Mouse (Mus musculus): ENCODE data around the gene Veph1. TPM values are rescaled to one million over a fixed set of nuclear protein-coding genes. Genes with fewer than 3 reads are reported as not detected.

Gene Veph1
- 3.0 and 5.5 TPM in 2 replicates for polyA plus RNA-seq (2014; fragmentation: Nextera tagmentation; extraction: Ambion mirVana)

DNA sequence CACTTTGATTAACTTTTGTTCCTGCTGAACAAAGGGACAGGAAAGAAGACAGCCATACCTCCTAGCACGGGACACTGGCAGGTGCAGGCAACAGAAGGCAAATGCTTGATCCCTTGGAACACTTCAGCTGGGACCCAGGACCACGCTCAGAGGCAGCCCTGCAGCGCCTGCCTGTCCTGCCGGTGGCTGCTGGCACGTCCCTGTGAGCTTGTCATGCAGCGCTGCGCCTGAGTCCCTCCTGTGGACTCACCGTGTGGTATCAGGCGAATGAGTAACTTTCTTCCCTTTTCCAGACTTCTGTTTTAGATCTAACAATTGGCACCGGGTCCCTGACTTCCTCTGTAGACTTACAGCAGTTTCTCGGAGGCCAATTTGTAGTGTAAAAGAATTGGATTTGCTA, at the start of gene Veph1:
Veph1 (minus strand) TSS at position 293 of the 400 bp plus-strand sequence.
- no peak within 1 kb of the TSS for H3K27ac ChIP-seq (replicated peaks; ENCODE audit: low read depth, low read length)
- H3K4me2 ChIP-seq (ENCODE audit: low read depth, low read length), result peak within 1 kb of the TSS; percentile 18; the same call in 1 of the 2 replicates
- H3K4me3 ChIP-seq (ENCODE audit: low read depth, low read length), result no peak within 1 kb of the TSS
- no peaks in the 10 kb centered on the region for H3K36me3 ChIP-seq (ENCODE audit: control insufficient read depth, insufficient read depth, low read length)
- no peak within 1 kb of the TSS for H3K9ac ChIP-seq (ENCODE audit: low read depth, low read length)
- no peaks in the 10 kb centered on the region for H3K27me3 ChIP-seq (replicated peaks; ENCODE audit: control insufficient read depth, insufficient read depth, low read length)
- peaks cover 10% of the 10 kb centered on the region for H3K4me1 ChIP-seq (ENCODE audit: control insufficient read depth, insufficient read depth, low read length)
- DNase-seq (ENCODE audit: low spot score) (no peak), ATAC-seq (ENCODE audit: low read depth) (no peak)
- WGBS, result 22% methylated on average over 11 of the region's 11 CpGs
- H3K9me3 ChIP-seq (ENCODE audit: control insufficient read depth, low read length), result no peaks in the 10 kb centered on the region

DNA sequence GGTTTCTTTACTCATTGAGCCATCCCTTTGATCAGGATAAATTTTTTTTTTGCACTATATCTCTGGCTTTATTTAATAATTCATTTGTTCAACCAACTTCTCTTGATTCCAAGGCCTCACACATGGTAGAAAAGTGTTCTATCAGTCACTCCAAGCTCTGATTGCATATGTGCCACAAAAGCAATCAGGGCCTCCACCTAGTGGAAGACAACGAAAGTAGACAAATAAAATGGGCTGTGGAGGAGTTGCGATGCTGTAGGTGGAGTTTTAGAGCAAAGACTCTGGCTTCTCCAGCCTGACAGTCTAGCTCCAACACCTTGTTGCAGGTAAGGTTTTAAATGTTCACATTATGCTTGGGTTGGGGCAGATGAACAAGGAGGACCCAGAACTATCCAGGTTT, 44.1 kb upstream of the Veph1 start:
- no peak overlapping the region for H3K4me2 ChIP-seq (ENCODE audit: low read depth, low read length)
- no peak overlapping the region for H3K4me3 ChIP-seq (ENCODE audit: low read depth, low read length)
- ATAC-seq (ENCODE audit: low read depth) (no peak), DNase-seq (ENCODE audit: low spot score) (no peak)
- no peaks in the 10 kb centered on the region for H3K9me3 ChIP-seq (ENCODE audit: control insufficient read depth, low read length)
- no peak overlapping the region for H3K27ac ChIP-seq (replicated peaks; ENCODE audit: low read depth, low read length)
- H3K9ac ChIP-seq (ENCODE audit: low read depth, low read length), result no peak overlapping the region
- H3K4me1 ChIP-seq (ENCODE audit: control insufficient read depth, insufficient read depth, low read length), result no peaks in the 10 kb centered on the region
- no peaks in the 10 kb centered on the region for H3K27me3 ChIP-seq (replicated peaks; ENCODE audit: control insufficient read depth, insufficient read depth, low read length)
- H3K36me3 ChIP-seq (ENCODE audit: control insufficient read depth, insufficient read depth, low read length), result no peaks in the 10 kb centered on the region
- WGBS, result 68% methylated on average over 2 of the region's 2 CpGs

DNA sequence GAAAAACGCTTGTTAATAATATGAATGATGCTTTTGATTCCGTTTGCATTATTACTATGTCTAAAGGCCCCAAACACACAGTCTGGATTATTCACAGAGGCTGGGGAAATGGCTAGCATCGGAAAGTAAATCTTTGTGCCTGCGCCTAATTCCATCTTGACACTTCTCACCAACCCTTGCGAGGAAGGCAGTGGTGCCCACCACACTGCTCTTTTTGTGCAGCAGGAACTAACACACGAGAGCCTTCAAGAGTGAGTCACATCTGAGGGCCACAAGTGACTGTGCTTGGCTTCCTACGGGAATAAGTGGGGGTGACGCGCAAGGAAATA, 35.7 kb upstream of the Veph1 start:
- no peak overlapping the region for H3K4me2 ChIP-seq (ENCODE audit: low read depth, low read length)
- no peaks in the 10 kb centered on the region for H3K4me1 ChIP-seq (ENCODE audit: control insufficient read depth, insufficient read depth, low read length)
- no peak overlapping the region for H3K9ac ChIP-seq (ENCODE audit: low read depth, low read length)
- no peaks in the 10 kb centered on the region for H3K36me3 ChIP-seq (ENCODE audit: control insufficient read depth, insufficient read depth, low read length)
- no peak overlapping the region for H3K27ac ChIP-seq (replicated peaks; ENCODE audit: low read depth, low read length)
- H3K4me3 ChIP-seq (ENCODE audit: low read depth, low read length), result no peak overlapping the region
- H3K9me3 ChIP-seq (ENCODE audit: control insufficient read depth, low read length), result no peaks in the 10 kb centered on the region
- DNase-seq (ENCODE audit: low spot score) (no peak), ATAC-seq (ENCODE audit: low read depth) (no peak)
- H3K27me3 ChIP-seq (replicated peaks; ENCODE audit: control insufficient read depth, insufficient read depth, low read length), result no peaks in the 10 kb centered on the region
- 74% methylated on average over 9 of the region's 9 CpGs for WGBS

DNA sequence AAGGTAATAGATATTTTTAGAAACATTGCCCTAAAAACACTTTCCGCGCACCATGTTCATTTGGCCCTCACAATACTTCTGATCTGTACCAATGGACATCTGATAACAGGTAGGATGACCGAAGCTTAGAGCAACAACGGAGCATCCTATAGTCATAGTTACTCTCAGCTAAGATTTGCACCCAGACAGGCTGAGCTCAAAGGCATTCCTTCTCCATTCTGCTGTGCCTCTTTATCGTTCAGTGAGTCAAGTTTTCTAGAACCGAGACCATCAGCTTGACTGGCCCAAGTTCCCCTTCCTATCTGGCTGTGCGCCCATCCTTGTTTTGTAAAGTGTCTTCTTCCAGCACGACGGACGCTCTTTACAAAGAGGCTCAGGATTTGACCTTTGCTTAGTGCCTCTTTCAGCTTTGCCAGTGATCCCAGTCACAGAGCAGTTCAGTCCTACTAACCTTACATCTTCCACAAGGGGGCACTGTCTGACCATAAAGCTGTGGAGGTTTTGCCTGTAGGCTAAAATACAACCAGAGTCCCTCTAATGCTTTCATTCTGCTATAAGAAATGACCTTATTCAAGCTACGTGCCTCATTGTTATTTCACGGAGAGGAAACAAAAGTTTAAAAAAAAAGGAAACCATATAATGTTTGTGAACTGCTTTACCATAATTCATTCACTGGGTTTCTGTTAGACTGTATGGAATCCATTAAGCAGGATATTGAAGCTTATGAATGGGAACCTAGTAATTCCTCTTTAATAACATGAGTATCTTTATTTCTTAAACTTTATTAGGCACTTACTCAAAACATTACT, 35.2 kb upstream of the Veph1 start:
- Histone ChIP-seq H3K9ac (ENCODE audit: low read depth, low read length) (no peak overlapping the region), H3K27me3 (replicated peaks; ENCODE audit: control insufficient read depth, insufficient read depth, low read length) (no peaks in the 10 kb centered on the region), H3K36me3 (ENCODE audit: control insufficient read depth, insufficient read depth, low read length) (no peaks in the 10 kb centered on the region), H3K4me1 (ENCODE audit: control insufficient read depth, insufficient read depth, low read length) (no peaks in the 10 kb centered on the region), H3K27ac (replicated peaks; ENCODE audit: low read depth, low read length) (no peak overlapping the region), H3K4me2 (ENCODE audit: low read depth, low read length) (no peak overlapping the region), H3K9me3 (ENCODE audit: control insufficient read depth, low read length) (no peaks in the 10 kb centered on the region), H3K4me3 (ENCODE audit: low read depth, low read length) (no peak overlapping the region)
- 51% methylated on average over 12 of the region's 12 CpGs for WGBS
- DNase-seq (ENCODE audit: low spot score), result peak; percentile 90
- peak; percentile 68; the same call in 1 of the 2 replicates for ATAC-seq (ENCODE audit: low read depth)

DNA sequence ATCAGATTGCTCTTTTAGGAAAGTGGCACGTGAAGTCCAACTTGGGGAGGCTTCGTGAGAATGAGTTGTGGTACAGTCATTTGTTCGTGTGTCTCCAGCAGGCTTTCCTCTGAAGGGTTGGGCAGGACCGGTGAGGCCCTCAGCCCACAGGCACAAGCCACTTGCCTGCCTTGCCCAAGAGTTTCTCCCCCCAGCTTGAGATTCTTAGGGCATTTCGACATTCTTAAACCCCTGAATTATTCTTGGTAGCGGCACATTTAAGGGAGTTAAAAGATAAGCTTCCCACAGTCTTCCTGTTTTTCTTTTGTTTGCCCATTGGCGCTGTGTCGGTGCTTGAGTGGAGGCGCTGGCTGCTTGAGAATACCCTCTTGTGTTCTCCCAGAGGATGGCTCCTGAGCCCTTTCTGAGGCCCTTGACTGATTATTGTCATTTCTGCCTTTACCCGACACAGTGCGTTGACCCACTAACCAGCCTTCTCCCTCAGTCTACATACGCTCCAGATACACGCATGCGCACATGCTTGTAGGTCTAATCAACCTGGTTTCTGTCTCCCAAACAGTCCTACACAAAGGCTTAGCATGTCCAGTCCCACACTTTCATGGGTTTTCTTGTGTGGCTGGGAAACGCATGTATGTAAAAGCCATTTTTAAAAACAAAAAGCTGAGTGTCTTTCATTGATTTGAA, 34.4 kb upstream of the Veph1 start:
- no peak overlapping the region for H3K4me3 ChIP-seq (ENCODE audit: low read depth, low read length)
- H3K4me1 ChIP-seq (ENCODE audit: control insufficient read depth, insufficient read depth, low read length), result no peaks in the 10 kb centered on the region
- ATAC-seq (ENCODE audit: low read depth) (no peak), DNase-seq (ENCODE audit: low spot score) (no peak)
- H3K36me3 ChIP-seq (ENCODE audit: control insufficient read depth, insufficient read depth, low read length), result no peaks in the 10 kb centered on the region
- no peaks in the 10 kb centered on the region for H3K9me3 ChIP-seq (ENCODE audit: control insufficient read depth, low read length)
- no peak overlapping the region for H3K9ac ChIP-seq (ENCODE audit: low read depth, low read length)
- no peak overlapping the region for H3K27ac ChIP-seq (replicated peaks; ENCODE audit: low read depth, low read length)
- 87% methylated on average over 15 of the region's 15 CpGs for whole genome bisulfite sequencing
- no peak overlapping the region for H3K4me2 ChIP-seq (ENCODE audit: low read depth, low read length)
- H3K27me3 ChIP-seq (replicated peaks; ENCODE audit: control insufficient read depth, insufficient read depth, low read length), result no peaks in the 10 kb centered on the region

DNA sequence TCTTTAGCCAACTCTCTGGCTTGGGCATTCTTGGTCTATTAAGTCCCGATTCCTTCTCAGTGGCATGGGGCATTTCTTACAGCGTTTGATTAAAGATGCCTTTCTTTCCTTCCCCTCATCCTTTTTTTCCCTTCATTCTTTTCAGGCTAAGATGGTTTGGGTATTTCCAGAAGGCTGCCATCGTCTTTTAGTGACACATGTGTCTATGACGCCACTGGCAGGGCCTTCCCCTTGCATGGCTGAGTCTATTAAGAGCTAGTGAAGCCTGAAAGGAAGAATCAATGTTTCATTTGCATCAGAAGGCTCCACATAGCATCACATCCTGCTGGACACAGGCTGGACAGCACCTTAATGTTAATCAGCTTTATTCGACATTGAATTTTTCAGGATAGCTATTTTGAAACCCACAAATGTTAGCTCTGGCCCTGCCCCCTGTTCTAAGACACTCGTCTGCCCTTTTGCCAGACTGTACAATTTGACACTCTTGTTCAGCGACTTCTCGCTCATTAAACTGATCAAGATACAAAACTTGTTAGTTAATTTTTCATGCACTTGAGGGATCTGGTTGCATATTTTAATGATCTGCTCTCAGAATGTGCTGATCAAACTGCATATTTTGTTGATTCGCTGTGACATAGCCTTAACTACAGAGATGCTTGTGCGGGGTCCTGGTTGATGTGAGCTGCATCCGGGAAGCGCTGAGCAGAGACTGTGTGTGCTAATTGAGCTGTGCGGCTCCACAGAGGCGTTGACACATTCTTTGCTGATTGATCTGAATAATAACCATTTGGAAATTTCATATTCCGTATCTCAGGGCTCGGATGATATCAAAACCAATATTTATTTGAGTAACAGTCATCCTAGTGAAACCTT, 29.6 kb upstream of the Veph1 start:
- peak; percentile 13 for DNase-seq (ENCODE audit: low spot score)
- 83% methylated on average over 16 of the region's 16 CpGs for WGBS

DNA sequence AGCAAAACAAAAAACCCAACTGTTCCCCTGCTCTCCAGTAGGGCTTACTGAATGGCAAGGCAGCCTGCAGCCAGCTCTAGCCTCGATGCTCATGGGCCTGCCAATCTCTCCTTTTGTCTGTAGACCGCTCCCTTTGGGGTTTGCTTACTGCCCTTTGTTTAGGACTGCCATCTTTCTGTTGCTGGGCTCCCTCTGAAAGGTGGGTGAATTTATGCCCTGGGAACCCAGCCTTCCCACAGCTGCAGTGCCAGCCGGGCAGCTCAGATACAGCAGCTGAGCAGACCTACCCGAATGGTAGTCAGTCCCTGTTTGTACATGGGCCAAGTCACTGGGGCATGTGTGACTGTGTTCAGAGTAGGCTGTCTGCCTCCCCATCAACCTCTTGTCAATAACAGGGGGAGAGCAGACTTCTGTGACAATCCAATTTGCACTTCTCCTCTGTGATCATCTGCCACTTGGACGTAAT, 28.9 kb upstream of the Veph1 start:
- Histone ChIP-seq H3K27ac (replicated peaks; ENCODE audit: low read depth, low read length) (no peak overlapping the region), H3K9ac (ENCODE audit: low read depth, low read length) (no peak overlapping the region), H3K9me3 (ENCODE audit: control insufficient read depth, low read length) (no peaks in the 10 kb centered on the region), H3K4me3 (ENCODE audit: low read depth, low read length) (no peak overlapping the region), H3K36me3 (ENCODE audit: control insufficient read depth, insufficient read depth, low read length) (no peaks in the 10 kb centered on the region), H3K27me3 (replicated peaks; ENCODE audit: control insufficient read depth, insufficient read depth, low read length) (no peaks in the 10 kb centered on the region), H3K4me1 (ENCODE audit: control insufficient read depth, insufficient read depth, low read length) (no peaks in the 10 kb centered on the region), H3K4me2 (ENCODE audit: low read depth, low read length) (no peak overlapping the region)
- peak; percentile 16 for DNase-seq (ENCODE audit: low spot score)
- WGBS, result 64% methylated on average over 5 of the region's 5 CpGs
- no peak for ATAC-seq (ENCODE audit: low read depth)

More for the DNA sequence above, 29.6 kb upstream of the Veph1 start:
- Histone ChIP-seq H3K27me3 (replicated peaks; ENCODE audit: control insufficient read depth, insufficient read depth, low read length) (no peaks in the 10 kb centered on the region), H3K4me2 (ENCODE audit: low read depth, low read length) (no peak overlapping the region), H3K4me3 (ENCODE audit: low read depth, low read length) (no peak overlapping the region), H3K27ac (replicated peaks; ENCODE audit: low read depth, low read length) (no peak overlapping the region), H3K36me3 (ENCODE audit: control insufficient read depth, insufficient read depth, low read length) (no peaks in the 10 kb centered on the region), H3K4me1 (ENCODE audit: control insufficient read depth, insufficient read depth, low read length) (no peaks in the 10 kb centered on the region), H3K9me3 (ENCODE audit: control insufficient read depth, low read length) (no peaks in the 10 kb centered on the region), H3K9ac (ENCODE audit: low read depth, low read length) (no peak overlapping the region)
- ATAC-seq (ENCODE audit: low read depth), result no peak

All from embryonic facial prominence, embryonic 14.5 days (tissue).